ENCODE assay signal across 18 mouse cellular contexts in the genomic region with DNA sequence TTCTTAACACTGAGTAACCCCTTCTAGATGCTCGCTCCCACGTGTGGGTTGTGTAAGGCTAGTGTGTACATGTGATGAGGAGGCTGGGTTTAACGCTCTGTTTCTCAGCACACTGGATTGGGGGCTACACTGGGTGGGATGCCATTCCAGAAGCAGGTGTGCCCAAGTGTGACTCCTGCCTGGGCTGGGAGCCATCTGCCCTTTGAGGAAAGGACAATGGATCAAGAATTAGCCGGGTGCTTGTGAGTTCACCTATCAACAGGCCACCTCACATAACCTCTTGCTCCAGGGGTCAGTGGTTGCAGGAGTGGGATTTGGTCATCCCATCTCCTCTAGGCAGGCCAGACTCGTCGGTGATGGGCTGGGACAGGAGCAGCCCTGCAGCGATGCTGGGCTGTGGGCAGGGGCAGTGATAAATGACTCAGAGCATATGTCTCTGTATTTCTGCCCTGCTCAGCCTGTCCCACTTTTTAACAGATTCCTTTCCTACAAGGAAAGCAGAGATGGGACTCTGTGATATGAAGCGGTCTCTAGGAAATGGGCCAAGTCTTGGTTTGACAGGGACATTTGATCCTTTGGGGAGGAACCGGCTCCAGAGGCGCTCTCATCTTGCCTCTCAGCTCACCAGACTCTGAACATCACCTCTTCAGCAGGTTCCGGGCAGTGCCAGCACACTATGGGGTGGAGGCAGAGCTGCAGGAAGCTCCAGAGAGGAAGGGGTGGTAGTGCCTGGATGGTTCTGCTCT. TPM values are rescaled to one million over a fixed set of nuclear protein-coding genes. Genes with fewer than 3 reads are reported as not detected.
DNase-seq lines count a peak whose midpoint lies in the region; ATAC-seq and TF ChIP-seq lines count a peak whose summit lies in the region.
"Had no signal": no experiment of that assay in that cellular context is flagged by ENCODE, and none has a peak within 500 bp of the region (broad histone marks: within the 10 kb centered on the region; RNA-seq: fewer than 3 reads in every experiment).

No protein-coding gene starts in this region.

- no peaks in the 10 kb centered on the region for H3K36me3 ChIP-seq in kidney, embryonic 15.5 days
- no peaks in the 10 kb centered on the region for H3K36me3 ChIP-seq in stomach, postnatal 0 days (ENCODE audit: control insufficient read depth, insufficient read depth, low read length)
- H3K36me3 ChIP-seq: embryonic facial prominence, embryonic 13.5 days; limb, embryonic 10.5 days; midbrain, embryonic 13.5 days had no signal

- H3K4me2 ChIP-seq in kidney, embryonic 15.5 days, result no peak overlapping the region
- H3K4me2 ChIP-seq in stomach, postnatal 0 days (replicated peaks; ENCODE audit: low read depth), result no peak overlapping the region
- H3K4me2 ChIP-seq: embryonic facial prominence, embryonic 13.5 days; liver, embryonic 11.5 days; midbrain, embryonic 13.5 days had no signal

- H3K9me3 ChIP-seq in kidney, embryonic 15.5 days (replicated peaks), result no peaks in the 10 kb centered on the region
- no peaks in the 10 kb centered on the region for H3K9me3 ChIP-seq in stomach, postnatal 0 days (ENCODE audit: control insufficient read depth, low read length)
- H3K9me3 ChIP-seq: embryonic facial prominence, embryonic 13.5 days; limb, embryonic 10.5 days; midbrain, embryonic 13.5 days had no signal

- no peaks in the 10 kb centered on the region for H3K27me3 ChIP-seq in kidney, embryonic 15.5 days
- H3K27me3 ChIP-seq in cerebellum, adult 2 months (ENCODE audit: control insufficient read depth, insufficient read depth, low read length), result no peaks in the 10 kb centered on the region
- no peaks in the 10 kb centered on the region for H3K27me3 ChIP-seq in stomach, postnatal 0 days (ENCODE audit: control insufficient read depth, insufficient read depth, low read length)

- no peak for TF ChIP-seq EP300 in stomach, postnatal 0 days (optimal IDR thresholded peaks at IDR 0.05)

- DNase-seq in kidney, adult 11 months, result no peak
- DNase-seq in right cerebral cortex, postnatal 10 days (ENCODE audit: low spot score in 2 of 2), result peak; percentile 23 to 33
- no peak for DNase-seq in right cerebral cortex, postnatal 14 days
- peak; percentile 76 to 88 for DNase-seq in cerebellum, adult 2 months
- DNase-seq in stomach, postnatal 0 days (ENCODE audit: low spot score), result no peak
- DNase-seq in embryo, embryonic 9.5 days (ENCODE audit: extremely low spot score), result no peak
- DNase-seq: adrenal gland, adult 2 months; gastrocnemius, postnatal 14 days; kidney, adult 18-20 months; retina, postnatal 1 day; thymus, postnatal 14 days had no signal

- 37% methylated on average over 11 of the region's 11 CpGs for WGBS in kidney, embryonic 15.5 days
- WGBS in cerebellum, adult 2 months, result 24% methylated on average over 11 of the region's 11 CpGs
- WGBS in stomach, postnatal 0 days, result 57% methylated on average over 11 of the region's 11 CpGs

- H3K9ac ChIP-seq in kidney, embryonic 15.5 days, result no peak overlapping the region
- H3K9ac ChIP-seq in stomach, postnatal 0 days (ENCODE audit: low read length), result no peak overlapping the region
- H3K9ac ChIP-seq: embryonic facial prominence, embryonic 13.5 days; midbrain, embryonic 13.5 days had no signal

- TF ChIP-seq CTCF in cerebellum, adult 2 months (IDR thresholded peaks at IDR 0.05; ENCODE audit: borderline replicate concordance, insufficient read depth, low read depth, low read length), result no peak
- TF ChIP-seq CTCF in stomach, postnatal 0 days (IDR thresholded peaks at IDR 0.05; ENCODE audit: low read depth), result no peak

- peak; percentile 31; the same call in 1 of the 2 replicates for ATAC-seq in kidney, embryonic 15.5 days (replicated peaks; ENCODE audit: low FRiP score)
- no peak for ATAC-seq in stomach, postnatal 0 days (ENCODE audit: low FRiP score, low TSS enrichment)
- ATAC-seq: hindbrain, postnatal 0 days; midbrain, embryonic 13.5 days had no signal

- H3K4me3 ChIP-seq in kidney, embryonic 15.5 days (replicated peaks), result no peak overlapping the region
- no peak overlapping the region for H3K4me3 ChIP-seq in cerebellum, adult 2 months (replicated peaks; ENCODE audit: insufficient read depth, low read depth, low read length)
- no peak overlapping the region for H3K4me3 ChIP-seq in stomach, postnatal 0 days (ENCODE audit: low read depth, low read length)
- H3K4me3 ChIP-seq: embryonic facial prominence, embryonic 13.5 days; limb, embryonic 10.5 days; midbrain, embryonic 13.5 days; myocyte had no signal

- H3K27ac ChIP-seq in kidney, embryonic 15.5 days, result no peak overlapping the region
- peak overlapping the region; percentile 89 for H3K27ac ChIP-seq in cerebellum, adult 2 months (ENCODE audit: insufficient read depth, low read length)
- no peak overlapping the region for H3K27ac ChIP-seq in stomach, postnatal 0 days (replicated peaks)
- H3K27ac ChIP-seq: embryonic facial prominence, embryonic 13.5 days; hindbrain, postnatal 0 days; midbrain, embryonic 13.5 days had no signal

- no peak for TF ChIP-seq POLR2A in cerebellum, adult 2 months (IDR thresholded peaks at IDR 0.05; ENCODE audit: borderline replicate concordance, insufficient read depth, low read length)

- H3K4me1 ChIP-seq in kidney, embryonic 15.5 days, result peaks cover 17% of the 10 kb centered on the region
- peaks cover 71% of the 10 kb centered on the region for H3K4me1 ChIP-seq in cerebellum, adult 2 months (ENCODE audit: control insufficient read depth, insufficient read depth, low read length)
- no peaks in the 10 kb centered on the region for H3K4me1 ChIP-seq in stomach, postnatal 0 days (replicated peaks; ENCODE audit: control insufficient read depth, insufficient read depth)

RNA-seq across cellular contexts. Expression of a gene that starts 31.0 kb away (rescaled TPM):
- polyA plus RNA-seq in kidney, embryonic 15.5 days (2015; fragmentation: Nextera tagmentation; extraction: Ambion mirVana), result 31.4 and 32.7 TPM in 2 replicates
- polyA plus RNA-seq in cerebellum, adult 2 months (2012; rRNA removed), result 9.4 and 10.1 TPM in 2 replicates
- 10.2 and 10.4 TPM in 2 replicates for polyA plus RNA-seq in stomach, postnatal 0 days (2015; fragmentation: Nextera tagmentation; extraction: Ambion mirVana)

RNA-seq across cellular contexts. Expression of a gene that starts 39.2 kb away (rescaled TPM):
- polyA plus RNA-seq in kidney, embryonic 15.5 days (2015; fragmentation: Nextera tagmentation; extraction: Ambion mirVana), result 0.54 and 1.2 TPM in 2 replicates
- 104 and 118 TPM in 2 replicates for polyA plus RNA-seq in cerebellum, adult 2 months (2012; rRNA removed)
- 0.70 and 0.92 TPM in 2 replicates for polyA plus RNA-seq in stomach, postnatal 0 days (2015; fragmentation: Nextera tagmentation; extraction: Ambion mirVana)

RNA-seq across cellular contexts. Expression of a gene that starts 57.7 kb away (rescaled TPM):
- polyA plus RNA-seq in kidney, embryonic 15.5 days (2015; fragmentation: Nextera tagmentation; extraction: Ambion mirVana), result 9.2 and 11.1 TPM in 2 replicates
- polyA plus RNA-seq in cerebellum, adult 2 months (2012; rRNA removed), result 1.9 and 3.1 TPM in 2 replicates
- 1.9 and 2.3 TPM in 2 replicates for polyA plus RNA-seq in stomach, postnatal 0 days (2015; fragmentation: Nextera tagmentation; extraction: Ambion mirVana)

Comparison
In these comparisons a context has a peak if more than half of its experiments do, and no peak if none do; other contexts are left out.
1. DNase-seq: peak in right cerebral cortex, postnatal 10 days (2 of 2) and cerebellum, adult 2 months (2 of 2); none in kidney, adult 11 months (single experiment), right cerebral cortex, postnatal 14 days (single experiment), stomach, postnatal 0 days (single experiment) and embryo, embryonic 9.5 days (single experiment).
2. RNA of a gene that starts 39.2 kb away (polyA plus RNA-seq): 104 to 118 TPM in cerebellum, adult 2 months; 0.54 to 1.2 TPM in kidney, embryonic 15.5 days and 0.70 to 0.92 TPM in stomach, postnatal 0 days; every median in the first group is over 10 times any median in the second.